Mouse (Mus musculus): Measurements from ENCODE around the gene Pacsin1. TPM values are rescaled to one million over a fixed set of nuclear protein-coding genes. Genes with fewer than 3 reads are reported as not detected.

Pacsin1 gene
- polyA plus RNA-seq, 1 experiment from 2014 or later, result 0.39 TPM

DNA sequence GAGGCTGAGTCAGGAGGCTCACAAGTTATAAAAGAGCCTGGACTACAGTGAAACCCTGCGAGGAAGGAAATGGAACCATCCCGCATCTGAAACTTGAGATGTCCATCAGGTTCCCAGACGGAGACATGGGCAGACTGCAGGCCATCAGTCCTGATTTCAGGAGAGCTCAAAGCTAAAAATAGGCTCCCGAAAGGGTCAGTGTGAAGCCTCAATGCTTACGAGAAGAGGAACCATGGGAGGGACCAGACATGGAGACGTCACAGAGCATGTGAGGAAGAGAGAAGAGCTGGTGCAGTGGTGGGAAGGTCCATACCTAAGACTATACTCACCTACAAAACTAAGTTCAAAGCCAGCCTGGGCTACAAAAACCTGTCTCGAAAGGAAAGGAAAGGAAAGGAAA lies 39.9 kb upstream of the Pacsin1 start:
- WGBS, result 66% methylated on average over 7 of the region's 7 CpGs
- no peak for TF ChIP-seq CTCF (IDR thresholded peaks at IDR 0.05; ENCODE audit: low read depth)
- H3K4me1 ChIP-seq (ENCODE audit: insufficient read depth), result no peaks in the 10 kb centered on the region; the same call in 1 of the 2 replicates
- ATAC-seq (ENCODE audit: insufficient read depth) (no peak), DNase-seq (no peak)
- H3K9ac ChIP-seq, result no peak overlapping the region
- H3K4me2 ChIP-seq, result no peak overlapping the region
- H3K27ac ChIP-seq (ENCODE audit: low read depth), result no peak overlapping the region
- H3K9me3 ChIP-seq (ENCODE audit: low read depth, low read length), result no peaks in the 10 kb centered on the region; the same call in 1 of the 2 replicates
- H3K36me3 ChIP-seq (ENCODE audit: insufficient read depth), result 0 out of 2 replicates have a peak, but pooled peaks cover 12% of the 10 kb centered on the region
- H3K27me3 ChIP-seq (ENCODE audit: insufficient read depth, low read length), result no peaks in the 10 kb centered on the region
- no peak overlapping the region for H3K4me3 ChIP-seq (ENCODE audit: low read depth, low read length)

DNA sequence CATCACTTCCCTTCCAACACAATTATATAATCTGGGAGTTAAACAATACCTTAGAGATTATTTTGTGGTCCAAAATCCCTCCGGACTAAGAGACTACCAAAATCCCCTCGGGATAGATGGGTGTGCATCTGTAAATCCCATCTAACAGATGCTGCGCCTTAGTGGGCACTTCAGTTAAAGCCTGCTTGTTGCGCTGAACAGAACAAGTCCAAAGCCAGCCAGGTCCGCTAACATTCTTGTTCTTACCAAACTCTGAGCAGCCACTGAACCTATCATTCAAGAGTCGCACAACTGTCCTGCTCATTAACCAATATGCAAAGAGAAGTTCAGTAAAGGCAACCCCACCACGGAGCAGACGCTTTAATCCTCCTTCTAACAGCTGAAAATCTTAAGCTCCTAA lies 34.1 kb upstream of the Pacsin1 start:
- 0 out of 2 replicates have a peak, but pooled peaks cover 8% of the 10 kb centered on the region for H3K36me3 ChIP-seq (ENCODE audit: insufficient read depth)
- peak overlapping the region; percentile 95 for H3K4me3 ChIP-seq (ENCODE audit: low read depth, low read length)
- no peak for ATAC-seq (ENCODE audit: insufficient read depth)
- no peak for DNase-seq
- no peaks in the 10 kb centered on the region; the same call in 1 of the 2 replicates for H3K9me3 ChIP-seq (ENCODE audit: low read depth, low read length)
- H3K9ac ChIP-seq, result peak overlapping the region; percentile 94
- no peaks in the 10 kb centered on the region for H3K27me3 ChIP-seq (ENCODE audit: insufficient read depth, low read length)
- WGBS, result 45% methylated on average over 8 of the region's 8 CpGs
- peak overlapping the region; percentile 89 for H3K4me2 ChIP-seq
- no peak overlapping the region; the same call in 1 of the 2 replicates for H3K27ac ChIP-seq (ENCODE audit: low read depth)
- H3K4me1 ChIP-seq (ENCODE audit: insufficient read depth), result peaks cover 5% of the 10 kb centered on the region; the same call in 1 of the 2 replicates
- TF ChIP-seq CTCF (IDR thresholded peaks at IDR 0.05; ENCODE audit: low read depth), result no peak

DNA sequence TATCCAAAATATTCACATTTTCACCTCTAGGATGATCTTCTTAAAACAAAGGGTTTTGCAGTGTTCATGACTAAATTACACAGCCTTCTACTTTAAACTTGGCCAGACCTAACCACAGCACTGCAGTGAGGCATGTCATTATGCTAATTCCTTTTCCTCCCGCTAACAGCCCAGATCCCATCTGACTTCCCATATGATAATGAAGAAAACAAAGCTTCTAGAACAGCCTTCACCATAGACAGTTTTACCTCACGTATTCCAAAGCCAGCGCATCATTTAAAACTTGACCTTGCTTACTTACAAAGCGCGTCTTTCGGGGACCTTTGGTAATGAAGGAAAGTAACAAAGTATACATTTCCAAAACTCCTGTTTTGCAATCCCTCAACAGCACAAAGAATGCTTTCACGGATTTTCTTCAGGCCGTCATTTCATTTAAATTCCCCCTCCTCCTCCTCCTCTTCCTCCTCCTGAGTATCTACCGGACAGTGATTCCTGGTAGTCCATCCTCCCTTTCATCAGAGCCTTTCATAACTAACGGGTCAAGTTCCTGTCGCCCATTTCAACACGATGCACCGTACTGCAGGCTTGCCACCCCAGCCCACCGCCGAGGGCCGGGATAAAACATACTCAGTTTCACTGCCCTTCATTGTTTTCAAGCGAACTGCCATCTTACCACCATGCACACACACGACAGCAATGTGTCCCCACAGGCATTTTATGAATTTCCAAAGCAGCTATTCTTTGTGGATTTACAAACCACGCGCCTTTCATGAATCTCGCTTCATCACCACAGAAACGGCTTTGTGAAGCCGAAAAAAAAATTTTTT lies 33.4 kb upstream of the Pacsin1 start:
- TF ChIP-seq CTCF (IDR thresholded peaks at IDR 0.05; ENCODE audit: low read depth), result no peak
- Histone ChIP-seq H3K36me3 (ENCODE audit: insufficient read depth) (0 out of 2 replicates have a peak, but pooled peaks cover 4% of the 10 kb centered on the region), H3K9me3 (ENCODE audit: low read depth, low read length) (no peaks in the 10 kb centered on the region; the same call in 1 of the 2 replicates), H3K4me1 (ENCODE audit: insufficient read depth) (peaks cover 5% of the 10 kb centered on the region; the same call in 1 of the 2 replicates), H3K4me3 (ENCODE audit: low read depth, low read length) (peak overlapping the region; percentile 95), H3K27me3 (ENCODE audit: insufficient read depth, low read length) (no peaks in the 10 kb centered on the region), H3K4me2 (peak overlapping the region; percentile 89), H3K27ac (ENCODE audit: low read depth) (peak overlapping the region; percentile 89), H3K9ac (peak overlapping the region; percentile 94)
- DNase-seq, result peak; percentile 49
- WGBS, result 2% methylated on average over 23 of the region's 23 CpGs
- ATAC-seq (ENCODE audit: insufficient read depth), result no peak

DNA sequence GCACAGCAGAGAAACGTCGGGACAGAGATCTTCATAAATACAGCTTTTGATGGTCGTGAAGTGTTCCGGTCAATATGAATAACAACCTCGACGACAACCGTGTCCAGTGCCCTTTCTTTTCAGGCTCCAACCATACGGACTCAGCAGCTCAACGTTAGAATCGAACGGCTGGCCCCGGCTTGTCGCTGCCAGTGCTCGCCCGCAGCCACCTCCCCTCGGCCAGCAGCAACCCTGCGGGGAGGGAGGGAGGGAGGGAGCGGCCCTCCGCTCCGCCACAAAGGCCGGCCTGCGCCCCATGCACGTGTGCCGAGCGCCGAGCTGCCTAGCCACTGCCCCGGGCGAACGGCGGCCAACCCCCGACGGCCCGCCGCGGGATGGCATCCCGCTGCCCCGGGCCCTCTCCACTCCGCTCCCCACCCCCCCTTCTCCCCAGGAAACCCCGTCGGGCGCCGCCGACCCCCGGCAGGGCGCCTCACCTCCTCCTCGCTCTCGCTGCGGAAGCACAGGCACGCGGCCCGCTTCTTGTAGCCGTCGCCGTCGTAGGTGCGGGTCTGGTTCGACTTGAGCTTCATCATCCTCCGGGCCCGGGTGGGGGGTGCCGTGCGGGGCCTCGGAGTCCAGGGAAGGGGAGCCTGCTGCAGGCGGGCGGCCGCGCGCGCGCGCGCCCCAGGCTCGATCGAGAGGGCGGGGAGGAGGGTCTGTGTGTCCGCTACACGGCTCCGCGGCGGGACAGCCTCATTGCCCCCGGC lies 32.5 kb upstream of the Pacsin1 start:
- Histone ChIP-seq H3K36me3 (ENCODE audit: insufficient read depth) (0 out of 2 replicates have a peak, but pooled peaks cover 2% of the 10 kb centered on the region), H3K4me1 (ENCODE audit: insufficient read depth) (peaks cover 5% of the 10 kb centered on the region; the same call in 1 of the 2 replicates), H3K9me3 (ENCODE audit: low read depth, low read length) (no peaks in the 10 kb centered on the region), H3K9ac (peak overlapping the region; percentile 94), H3K4me3 (ENCODE audit: low read depth, low read length) (peak overlapping the region; percentile 95), H3K27me3 (ENCODE audit: insufficient read depth, low read length) (no peaks in the 10 kb centered on the region), H3K27ac (ENCODE audit: low read depth) (peak overlapping the region; percentile 89), H3K4me2 (peak overlapping the region; percentile 89)
- TF ChIP-seq CTCF (IDR thresholded peaks at IDR 0.05; ENCODE audit: low read depth), result no peak
- DNase-seq (peak; percentile 73), ATAC-seq (ENCODE audit: insufficient read depth) (peak; percentile 60)
- under 1% methylated on average over 67 of the region's 80 CpGs for WGBS

DNA sequence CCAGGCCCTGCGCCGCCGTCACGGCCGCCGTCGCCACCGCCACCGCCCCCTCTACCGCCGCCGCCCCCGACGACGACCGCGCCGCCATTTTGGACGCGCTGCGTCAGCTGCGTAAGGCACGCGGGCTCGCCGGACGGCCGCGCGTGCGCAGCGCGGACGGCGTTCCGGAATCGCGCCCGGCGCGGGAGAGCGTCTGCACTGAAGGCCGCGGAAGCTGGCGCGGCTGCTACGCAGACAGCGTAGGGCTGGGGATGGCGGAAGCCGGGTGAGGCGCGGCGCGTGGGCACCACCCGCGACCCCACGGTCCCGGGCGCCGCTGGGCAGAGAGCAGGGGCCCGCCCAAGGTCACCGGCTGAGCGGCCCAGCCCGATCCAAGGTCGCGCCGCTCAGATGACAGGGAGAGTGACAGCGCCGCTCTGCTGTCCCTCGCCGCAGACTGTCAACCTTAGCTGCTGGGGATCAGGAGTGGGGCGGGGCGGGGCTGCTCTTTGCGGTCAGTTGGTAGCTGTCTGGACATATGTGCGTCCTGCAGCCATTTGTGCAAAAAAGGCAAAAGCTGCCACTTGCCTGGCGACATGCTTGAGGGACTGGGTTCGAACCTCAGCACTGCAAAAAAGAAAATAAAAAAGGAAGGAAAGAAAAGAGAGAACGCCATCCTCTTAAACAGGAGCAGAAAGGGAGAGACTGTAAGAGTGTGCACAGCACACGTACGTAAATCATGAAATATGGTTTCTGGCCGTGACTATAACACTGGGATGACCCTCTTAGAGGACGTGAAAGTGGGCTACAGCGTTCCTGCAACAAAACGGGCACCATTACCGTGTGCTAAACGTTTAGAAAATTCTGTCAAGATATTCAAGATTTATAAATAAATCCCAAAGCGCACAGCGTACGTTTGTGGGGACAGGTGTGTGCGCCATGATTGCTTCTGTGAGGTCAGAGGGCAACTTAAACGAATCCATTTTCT lies 31.7 kb upstream of the Pacsin1 start, which contains the start of gene Nudt3:
Nudt3 (minus strand) TSS at position 136 of the 967 bp plus-strand sequence.
- DNase-seq, result peak; percentile 98
- peak within 1 kb of the TSS; percentile 94 for H3K9ac ChIP-seq
- no peaks in the 10 kb centered on the region for H3K9me3 ChIP-seq (ENCODE audit: low read depth, low read length)
- H3K27ac ChIP-seq (ENCODE audit: low read depth), result peak within 1 kb of the TSS; percentile 89
- peak; percentile 92 for ATAC-seq (ENCODE audit: insufficient read depth)
- WGBS, result 6% methylated on average over 77 of the region's 91 CpGs
- peaks cover 5% of the 10 kb centered on the region; the same call in 1 of the 2 replicates for H3K4me1 ChIP-seq (ENCODE audit: insufficient read depth)
- peak within 1 kb of the TSS; percentile 89 for H3K4me2 ChIP-seq
- TF ChIP-seq CTCF (IDR thresholded peaks at IDR 0.05; ENCODE audit: low read depth), result no peak
- no peaks in the 10 kb centered on the region for H3K27me3 ChIP-seq (ENCODE audit: insufficient read depth, low read length)
- H3K4me3 ChIP-seq (ENCODE audit: low read depth, low read length), result peak within 1 kb of the TSS; percentile 95
- 0 out of 2 replicates have a peak, but pooled peaks cover 3% of the 10 kb centered on the region for H3K36me3 ChIP-seq (ENCODE audit: insufficient read depth)
